Mouse (Mus musculus) liver, postnatal 0 days (tissue): ENCODE data around the gene Col4a3.

Source experiments
- CTCF ChIP-seq: sonication (generic); IDR thresholded peaks from 2 replicates; pipeline ENCODE4 v1.5.1; 2016; ENCODE audit warnings: antibody characterized with exemption, low read depth
- EP300 ChIP-seq: IDR thresholded peaks from 2 replicates; pipeline ENCODE4 v1.6.1; 2016; ENCODE audit warnings: antibody characterized with exemption, low read depth, mild to moderate bottlenecking

DNA sequence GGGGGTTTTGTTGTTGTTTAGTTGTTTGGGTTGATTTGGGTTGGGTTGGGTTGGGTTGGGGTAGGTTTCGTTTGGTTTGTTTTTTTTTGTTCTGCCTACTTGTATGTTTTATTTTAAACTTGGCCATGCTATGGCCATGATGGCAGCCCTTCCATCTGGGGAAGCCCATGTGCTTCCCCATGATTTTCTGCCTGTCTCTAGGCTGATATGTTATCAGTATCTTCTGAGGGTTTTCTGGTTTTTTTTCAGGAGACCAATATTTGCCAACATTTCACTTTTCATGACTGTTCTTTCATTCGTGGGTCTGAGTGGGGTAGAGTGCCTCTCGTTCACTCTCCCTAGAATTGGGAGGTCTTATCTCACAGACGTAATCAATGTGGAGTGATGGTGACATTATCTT is 40.9 kb downstream of the Col4a3 start:
- TF ChIP-seq CTCF (no peak), EP300 (peak; percentile 88)
